Mouse (Mus musculus) embryo, embryonic 11.5 days (tissue): Measurements from ENCODE around the gene Acan.

Source experiments
- DNase-seq: peaks from one replicate; pipeline ENCODE4 v3.0.0-alpha.2; 2012; ENCODE audit warnings: low read depth, low spot score

The Acan gene

GRCm38 (mm10) chr7:79053383-79053889 lies at the start of gene Acan:
Acan (plus strand) TSS chr7:79053483.
- DNase-seq, result no peak

- no peak for DNase-seq
Measured at GRCm38 (mm10) chr7:79021293-79021905, 31.9 kb upstream of the Acan start.

DNA sequence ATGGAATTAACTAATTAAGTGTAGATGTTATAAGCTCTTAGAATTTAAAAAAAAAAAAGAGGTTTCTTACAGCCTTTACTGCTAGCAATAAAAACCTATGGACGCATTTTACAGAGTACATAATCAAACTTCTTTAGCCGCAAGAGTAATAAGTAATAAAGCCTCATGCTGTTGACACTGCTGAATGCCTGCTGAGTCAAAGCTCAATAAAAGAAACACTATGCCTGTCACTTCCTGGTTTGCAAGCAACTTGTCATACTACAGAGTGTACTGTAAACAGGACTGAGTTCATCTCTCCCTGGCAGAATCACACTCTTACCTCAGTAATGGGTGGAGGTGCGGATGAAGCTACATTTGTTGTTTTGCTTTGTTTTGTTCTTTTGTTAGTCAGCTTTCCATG lies 24.1 kb upstream of the Acan start:
- DNase-seq, result no peak

DNA sequence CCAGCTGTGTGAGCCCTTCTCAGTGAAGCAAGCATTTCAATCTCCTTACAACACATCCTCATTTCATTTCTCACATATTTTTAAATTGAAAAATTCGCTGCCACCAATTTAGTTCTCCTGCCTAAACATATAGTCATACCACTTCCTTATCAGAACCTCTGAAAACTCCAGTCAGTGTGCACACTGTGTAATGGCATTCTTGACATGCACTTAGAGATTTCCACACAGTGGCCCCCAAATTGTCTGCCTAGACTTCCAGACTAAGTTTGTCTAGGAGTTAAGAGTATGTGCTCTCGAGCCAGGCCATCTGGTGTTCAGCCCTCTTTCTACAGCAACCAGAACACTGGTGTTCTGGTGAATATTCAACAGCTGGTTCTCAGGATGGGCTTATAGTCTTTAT lies 19.5 kb upstream of the Acan start:
- no peak for DNase-seq

DNA sequence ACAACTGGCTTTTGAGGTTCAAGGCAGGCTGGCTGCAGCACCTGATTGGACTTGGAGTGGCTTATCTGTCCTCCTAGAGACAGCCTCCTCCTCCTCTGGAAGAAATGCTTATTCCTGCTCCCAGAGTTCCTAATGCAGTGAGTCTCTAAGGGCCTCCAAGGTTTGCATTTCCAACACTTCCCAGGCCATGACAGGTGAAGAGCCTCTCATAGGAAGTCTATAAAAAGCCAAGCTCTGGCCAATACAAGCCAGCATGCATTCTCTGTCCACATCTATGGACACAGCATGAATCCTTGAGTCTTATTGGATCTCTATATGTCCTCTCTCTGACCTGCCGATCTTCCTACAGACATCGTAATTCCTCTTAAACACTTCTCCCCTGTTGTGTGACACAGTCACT lies 18.8 kb upstream of the Acan start:
- DNase-seq, result no peak

GRCm38 (mm10) chr7:79052081-79052480 lies 1.2 kb upstream of the Acan start:
- no peak for DNase-seq

DNA sequence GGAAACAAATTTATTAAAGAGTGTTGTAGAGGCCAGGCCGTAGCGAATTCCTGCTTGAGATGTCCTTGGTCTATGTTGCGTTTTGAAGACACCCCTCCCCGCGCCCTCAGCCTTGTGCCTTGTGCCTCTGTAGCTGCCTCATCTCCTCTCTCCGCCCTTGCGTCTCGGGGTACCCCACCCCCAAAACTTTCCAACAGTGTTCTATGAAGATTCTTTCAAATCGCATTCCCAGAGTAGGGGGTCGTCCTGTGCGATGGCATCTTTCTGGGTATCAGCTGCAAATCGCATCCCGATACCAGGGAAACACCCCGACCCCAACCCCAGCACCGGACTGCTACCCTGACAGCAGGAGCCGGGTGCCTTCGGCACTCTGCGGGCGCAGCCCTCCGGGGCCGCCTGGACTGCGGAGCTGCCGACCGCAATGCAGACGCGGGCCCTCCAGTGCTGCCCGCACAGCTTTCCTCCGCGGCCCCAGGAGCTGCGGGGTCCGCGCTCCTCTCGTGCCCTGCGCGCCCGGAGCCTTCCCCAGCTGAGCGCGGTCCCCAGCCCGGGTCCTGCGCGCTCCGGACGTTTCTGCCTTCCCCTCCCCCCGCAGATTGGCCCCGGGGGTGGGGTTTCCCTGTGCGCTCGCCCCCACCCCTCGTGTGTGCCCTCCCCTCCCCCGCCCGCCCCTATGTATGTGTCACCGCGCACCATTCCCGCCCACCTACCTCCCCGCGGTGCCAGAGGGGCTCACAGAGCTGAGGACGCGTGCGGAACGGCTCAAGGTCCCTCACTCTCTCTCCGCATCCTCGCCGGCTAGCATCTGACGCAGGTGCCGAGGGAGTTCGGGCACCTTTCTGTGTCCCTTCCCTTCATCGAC lies 531 bp upstream of the Acan start:
- no peak for DNase-seq

DNA sequence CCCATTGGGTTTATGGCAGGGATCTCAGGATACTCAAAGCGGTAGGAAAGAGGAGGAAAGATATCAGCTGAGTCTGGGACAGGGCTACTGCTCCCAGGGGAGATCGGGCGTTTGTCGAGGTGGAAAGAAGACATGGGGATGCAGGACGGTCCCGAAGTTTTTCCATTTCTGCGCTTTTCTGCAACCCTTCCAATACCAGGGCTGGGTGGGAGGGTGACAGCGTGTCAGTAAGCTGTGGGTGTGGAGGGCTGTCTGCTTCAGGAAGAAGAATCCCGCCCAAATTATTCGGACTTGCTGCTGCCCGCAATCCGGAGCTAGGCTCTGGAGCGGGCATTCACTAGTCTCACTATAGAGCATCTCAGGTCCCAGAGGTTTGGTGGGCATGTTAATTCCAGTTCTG lies 828 bp downstream of the Acan start:
- no peak for DNase-seq

DNA sequence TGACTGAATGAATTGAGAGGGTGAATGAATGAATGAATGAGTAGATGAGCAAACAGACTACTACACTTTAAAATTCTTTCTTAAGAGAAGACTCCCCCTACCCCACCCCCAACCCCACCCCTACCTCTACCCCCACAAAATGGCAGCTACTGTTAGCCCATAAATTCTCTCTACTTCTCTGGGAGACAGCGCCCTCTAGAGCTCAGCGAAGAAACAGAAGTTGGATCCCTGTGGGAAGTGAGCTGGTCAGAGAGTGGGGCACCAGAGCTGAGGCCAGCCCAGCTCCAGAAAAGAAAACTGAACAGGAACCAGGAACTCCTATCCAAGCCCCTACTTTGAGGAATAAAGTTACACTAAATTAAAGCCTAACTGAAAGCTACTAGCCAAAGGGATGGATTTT lies 5.3 kb downstream of the Acan start:
- DNase-seq, result no peak

- DNase-seq, result no peak
Measured at GRCm38 (mm10) chr7:79067466-79067865, 14.2 kb downstream of the Acan start.

DNA sequence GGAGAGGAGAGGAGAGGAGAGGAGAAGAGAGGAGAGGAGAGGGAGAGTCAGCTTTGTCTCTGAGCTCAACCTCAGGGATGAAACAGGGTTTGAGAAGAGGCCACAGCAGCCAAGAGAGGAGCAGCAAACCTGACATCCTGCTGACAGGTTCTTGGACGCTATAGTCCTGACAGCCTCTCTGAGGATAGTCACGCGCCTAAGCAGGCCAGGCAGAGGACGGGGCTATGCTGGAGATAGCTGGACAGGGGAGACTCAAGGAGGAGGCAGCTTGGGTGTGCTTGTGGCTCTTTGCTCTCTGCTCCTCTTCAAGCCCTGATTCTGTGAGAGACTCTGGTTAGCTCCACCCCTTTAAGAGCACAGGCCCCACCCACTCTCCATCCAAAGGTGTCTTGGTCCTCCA lies 14.9 kb downstream of the Acan start:
- DNase-seq, result no peak

GRCm38 (mm10) chr7:79079212-79079611 lies 25.9 kb downstream of the Acan start:
- no peak for DNase-seq

GRCm38 (mm10) chr7:79080572-79081399 lies 27.5 kb downstream of the Acan start:
- peak; percentile 59 for DNase-seq

GRCm38 (mm10) chr7:79089111-79089510 lies 35.8 kb downstream of the Acan start:
- DNase-seq, result no peak

DNA sequence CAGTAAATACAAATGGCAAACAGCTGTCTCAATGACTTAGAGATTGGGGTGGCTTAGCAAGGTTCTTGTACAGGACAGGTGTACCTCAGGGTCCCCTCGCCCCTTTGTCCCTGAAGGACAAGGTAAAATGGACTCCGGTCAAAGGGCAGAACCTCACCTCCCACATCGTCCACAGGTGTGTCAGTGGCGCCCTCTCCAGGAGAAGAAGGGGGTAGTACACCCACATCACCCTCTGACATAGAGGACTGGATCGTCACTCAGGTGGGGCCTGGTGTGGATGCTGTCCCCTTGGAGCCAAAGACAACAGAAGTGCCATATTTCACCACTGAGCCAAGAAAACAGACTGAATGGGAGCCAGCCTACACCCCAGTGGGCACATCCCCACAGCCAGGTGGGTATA lies 43.2 kb downstream of the Acan start:
- no peak for DNase-seq

DNA sequence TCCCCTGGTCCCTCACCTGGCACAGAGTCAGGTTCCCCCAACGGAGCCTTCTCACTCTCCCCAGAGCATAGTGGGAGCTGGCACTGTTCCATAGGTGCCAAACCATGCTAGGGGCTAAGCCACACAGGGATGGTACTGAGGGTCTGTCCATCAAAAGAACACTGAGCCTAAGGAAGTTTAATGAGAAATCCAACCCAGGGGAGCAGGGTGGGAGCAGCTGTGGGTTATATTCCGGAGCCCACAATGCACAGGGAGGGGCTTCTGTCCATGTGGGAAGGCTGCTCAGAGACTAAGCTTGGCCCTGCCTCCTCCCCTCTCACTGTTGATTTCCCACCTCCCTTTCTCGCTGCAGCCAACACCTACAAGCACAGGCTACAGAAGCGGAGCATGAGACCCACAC lies 60.6 kb downstream of the Acan start:
- no peak for DNase-seq

- DNase-seq, result no peak
Measured at GRCm38 (mm10) chr7:79123465-79123864, 70.2 kb downstream of the Acan start.

DNA sequence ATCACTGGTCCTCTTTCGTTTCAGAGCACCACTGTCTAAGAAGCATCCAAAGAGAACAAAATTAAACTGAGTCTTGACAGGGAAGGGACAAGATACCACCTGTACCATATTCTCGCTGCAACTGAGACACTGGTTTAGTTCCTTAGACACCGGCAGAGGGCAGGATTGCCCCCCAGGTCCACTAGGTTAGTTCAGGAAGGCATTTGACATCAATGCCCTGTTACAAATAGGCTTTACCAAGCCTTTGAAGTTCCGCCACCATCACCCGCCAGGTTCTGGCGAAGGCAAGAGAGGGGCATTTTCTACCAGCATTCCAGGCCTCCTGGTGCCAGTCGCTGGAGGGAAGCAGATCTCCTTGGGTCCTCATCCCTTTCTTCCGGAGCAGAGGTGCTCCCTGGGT lies 76.6 kb downstream of the Acan start:
- DNase-seq, result no peak

DNA sequence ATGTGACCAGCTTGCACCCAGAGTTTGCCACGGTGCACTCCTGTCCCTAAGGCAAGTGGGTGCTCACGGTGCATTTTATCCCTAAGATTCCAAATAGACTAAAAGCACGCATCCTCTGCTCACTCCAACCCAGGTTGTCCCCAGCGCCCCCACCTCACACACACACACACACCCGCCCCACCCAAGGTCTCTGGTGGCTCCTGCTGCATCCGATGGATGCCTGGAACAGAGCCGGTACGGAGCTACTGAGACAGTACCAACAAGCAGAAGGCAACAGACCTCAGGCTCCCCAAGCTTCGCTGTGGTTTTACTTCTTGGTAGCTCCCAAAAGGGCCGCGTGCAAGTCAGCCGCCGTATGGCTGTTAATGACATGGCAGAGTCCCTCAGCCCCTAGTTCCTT lies 77.1 kb downstream of the Acan start:
- DNase-seq, result no peak

DNA sequence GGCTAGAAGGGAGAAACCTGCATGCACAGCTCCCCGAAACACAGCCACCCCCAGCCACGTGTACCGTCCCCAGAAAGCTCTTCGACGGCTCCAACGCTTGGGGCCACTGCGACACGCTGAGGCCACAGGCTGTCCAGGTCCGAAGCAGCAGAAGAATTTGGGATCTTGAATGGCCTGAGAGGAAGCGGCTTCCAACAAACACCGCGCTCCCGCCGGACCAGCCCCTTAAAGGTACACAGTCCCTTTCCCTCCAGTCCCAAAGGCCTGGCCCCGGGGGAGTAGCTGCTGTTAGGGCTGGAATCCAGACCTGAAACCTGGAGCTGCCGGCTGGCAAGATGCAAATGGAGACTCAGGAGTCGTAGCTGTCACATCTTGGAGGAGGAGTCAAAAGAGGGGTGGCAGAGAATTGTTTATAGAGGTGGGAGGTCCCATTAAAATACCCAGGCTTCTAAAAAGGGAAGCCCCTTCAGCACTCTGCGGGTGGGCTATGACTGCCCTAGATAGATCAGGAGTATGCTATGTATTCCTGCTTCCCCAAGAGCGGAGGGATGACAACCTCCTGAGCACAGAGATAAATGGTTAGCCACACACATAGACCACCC lies 77.7 kb downstream of the Acan start, which contains the start of gene Hapln3:
Gene Hapln3, minus strand, starts transcription at position 176 of the 602 bp plus-strand sequence.
- no peak for DNase-seq

- no peak for DNase-seq
Measured at GRCm38 (mm10) chr7:79133391-79133790, 80.1 kb downstream of the Acan start.
